Mouse (Mus musculus) testis, adult 2 months (tissue): ENCODE data around the gene Zfp42. TPM values are rescaled to one million over a fixed set of nuclear protein-coding genes. Genes with fewer than 3 reads are reported as not detected.

ENCODE experiments used
- H3K27ac ChIP-seq: fragments of 200-500 bp; 2 replicates; pipeline ENCODE4 v1.5.1; 2012; ENCODE audit warnings: low read depth, low read length; ENCODE audit not compliant: control insufficient read depth, insufficient read depth
- H3K27me3 ChIP-seq: fragments of 200-500 bp; 2 replicates; pipeline ENCODE4 v1.6.1; 2012; ENCODE audit warnings: mild to moderate bottlenecking, low read length, moderate library complexity; ENCODE audit not compliant: control insufficient read depth, insufficient read depth
- H3K36me3 ChIP-seq: fragments of 200-500 bp; 2 replicates; pipeline ENCODE4 v1.6.1; 2012; ENCODE audit warnings: mild to moderate bottlenecking, low read length; ENCODE audit not compliant: control insufficient read depth, insufficient read depth
- H3K4me1 ChIP-seq: fragments of 200-500 bp; 2 replicates; pipeline ENCODE4 v1.6.1; 2012; ENCODE audit warnings: low read length; ENCODE audit not compliant: control insufficient read depth, insufficient read depth
- H3K4me3 ChIP-seq: fragments of 200-500 bp; 2 replicates; pipeline ENCODE4 v1.5.1; 2012; ENCODE audit warnings: low read depth, mild to moderate bottlenecking, low read length, moderate library complexity, mixed read lengths; ENCODE audit not compliant: control insufficient read depth
- CTCF ChIP-seq: fragments of 200-500 bp; IDR thresholded peaks from 2 replicates; pipeline ENCODE4 v1.5.1; 2012; ENCODE audit warnings: low read depth, mild to moderate bottlenecking, inconsistent platforms, low read length, moderate library complexity; ENCODE audit not compliant: control insufficient read depth, insufficient read depth, insufficient replicate concordance
- POLR2A ChIP-seq: fragments of 200-500 bp; IDR thresholded peaks from 2 replicates; pipeline ENCODE4 v1.6.1; 2012; ENCODE audit warnings: low read depth, mild to moderate bottlenecking, inconsistent platforms, low read length, moderate library complexity; ENCODE audit not compliant: control insufficient read depth
- polyA plus RNA-seq: library from polyadenylated mRNA; depleted of rRNA; stranded (reverse); fragments of >200 nt; gene quantifications from 2 replicates; pipeline ENCODE4 v1.2.3, GENCODE M21; 2012

The Zfp42 gene
- polyA plus RNA-seq, 1 experiment, result 3.8 TPM

GRCm38 (mm10) chr8:43288840-43289239 is 17.9 kb downstream of the Zfp42 start:
- H3K4me3 ChIP-seq, result no peak overlapping the region
- H3K27ac ChIP-seq, result no peak overlapping the region
- TF ChIP-seq CTCF (no peak), POLR2A (no peak)
- no peaks in the 10 kb centered on the region for H3K4me1 ChIP-seq
- no peaks in the 10 kb centered on the region for H3K36me3 ChIP-seq
- no peaks in the 10 kb centered on the region for H3K27me3 ChIP-seq

- H3K4me1 ChIP-seq, result no peaks in the 10 kb centered on the region
- TF ChIP-seq CTCF (no peak), POLR2A (no peak)
- H3K36me3 ChIP-seq, result no peaks in the 10 kb centered on the region
- H3K27ac ChIP-seq, result no peak overlapping the region
- H3K4me3 ChIP-seq, result no peak overlapping the region
- no peaks in the 10 kb centered on the region for H3K27me3 ChIP-seq
Measured at GRCm38 (mm10) chr8:43287456-43287855, 19.3 kb downstream of the Zfp42 start.

- H3K4me1 ChIP-seq, result no peaks in the 10 kb centered on the region
- no peaks in the 10 kb centered on the region for H3K27me3 ChIP-seq
- no peak overlapping the region for H3K4me3 ChIP-seq
- H3K27ac ChIP-seq, result no peak overlapping the region
- H3K36me3 ChIP-seq, result no peaks in the 10 kb centered on the region
- TF ChIP-seq CTCF, result no peak
- TF ChIP-seq POLR2A, result no peak
Measured at GRCm38 (mm10) chr8:43283231-43283630, 23.5 kb downstream of the Zfp42 start.

- no peaks in the 10 kb centered on the region for H3K4me1 ChIP-seq
- TF ChIP-seq CTCF (no peak), POLR2A (no peak)
- no peaks in the 10 kb centered on the region for H3K36me3 ChIP-seq
- no peak overlapping the region for H3K4me3 ChIP-seq
- H3K27ac ChIP-seq, result no peak overlapping the region
- no peaks in the 10 kb centered on the region for H3K27me3 ChIP-seq
Measured at GRCm38 (mm10) chr8:43278397-43278796, 28.4 kb downstream of the Zfp42 start.

GRCm38 (mm10) chr8:43260961-43261360 is 45.8 kb downstream of the Zfp42 start:
- TF ChIP-seq POLR2A (no peak), CTCF (no peak)
- Histone ChIP-seq H3K4me3 (no peak overlapping the region), H3K27me3 (no peaks in the 10 kb centered on the region), H3K27ac (no peak overlapping the region), H3K4me1 (no peaks in the 10 kb centered on the region), H3K36me3 (no peaks in the 10 kb centered on the region)

GRCm38 (mm10) chr8:43257886-43258285 is 48.9 kb downstream of the Zfp42 start:
- H3K4me3 ChIP-seq, result no peak overlapping the region
- H3K27ac ChIP-seq, result no peak overlapping the region
- no peaks in the 10 kb centered on the region for H3K36me3 ChIP-seq
- H3K4me1 ChIP-seq, result no peaks in the 10 kb centered on the region
- no peaks in the 10 kb centered on the region for H3K27me3 ChIP-seq
- no peak for TF ChIP-seq CTCF
- TF ChIP-seq POLR2A, result no peak

- H3K4me1 ChIP-seq, result no peaks in the 10 kb centered on the region
- H3K36me3 ChIP-seq, result no peaks in the 10 kb centered on the region
- H3K27me3 ChIP-seq, result no peaks in the 10 kb centered on the region
- TF ChIP-seq CTCF (no peak), POLR2A (no peak)
- no peak overlapping the region for H3K4me3 ChIP-seq
- H3K27ac ChIP-seq, result no peak overlapping the region
Measured at GRCm38 (mm10) chr8:43255695-43256094, 51.1 kb downstream of the Zfp42 start.

GRCm38 (mm10) chr8:43251653-43252052 is 55.1 kb downstream of the Zfp42 start:
- no peak overlapping the region for H3K27ac ChIP-seq
- H3K4me1 ChIP-seq, result no peaks in the 10 kb centered on the region
- no peak overlapping the region for H3K4me3 ChIP-seq
- TF ChIP-seq POLR2A (no peak), CTCF (no peak)
- H3K36me3 ChIP-seq, result no peaks in the 10 kb centered on the region
- H3K27me3 ChIP-seq, result no peaks in the 10 kb centered on the region
